Mouse (Mus musculus) olfactory bulb, adult 2 months (tissue): ENCODE data around the gene Zbtb32.

ENCODE experiments used
- CTCF ChIP-seq: fragments of 200-500 bp; IDR thresholded peaks from 2 replicates; pipeline ENCODE4 v1.5.1; 2012; ENCODE audit warnings: low read depth, mild to moderate bottlenecking, low read length, moderate library complexity; ENCODE audit not compliant: insufficient read depth
- POLR2A ChIP-seq: fragments of 200-500 bp; IDR thresholded peaks from 2 replicates; pipeline ENCODE4 v1.6.1; 2012; ENCODE audit warnings: mild to moderate bottlenecking, low read depth, low read length, moderate library complexity; ENCODE audit not compliant: insufficient read depth

DNA sequence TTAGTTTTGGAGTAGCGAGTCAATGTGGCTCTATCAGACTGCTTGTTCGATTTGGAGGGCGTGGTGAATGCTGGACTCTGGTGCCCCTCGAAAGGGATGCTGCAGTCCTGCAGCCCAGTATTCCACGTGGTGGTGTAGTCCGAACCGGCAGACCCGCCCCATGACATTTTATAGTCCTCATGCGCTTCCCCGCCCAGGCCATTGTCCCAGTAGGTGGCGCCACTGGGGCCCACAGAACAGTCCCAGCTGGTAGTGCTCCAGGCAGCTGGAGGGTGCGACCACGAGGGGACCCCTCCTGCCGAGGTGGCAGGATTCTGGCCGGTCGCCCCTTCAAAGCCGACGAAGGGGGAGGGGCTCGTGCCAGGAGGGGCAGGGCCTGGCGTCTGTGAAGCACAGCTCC, 35.9 kb upstream of the Zbtb32 start:
- TF ChIP-seq POLR2A (no peak), CTCF (no peak)
